Mouse (Mus musculus) induced T-regulatory cell, adult 2 months (primary cell): Measurements from ENCODE around the gene Tomm40.

ENCODE experiments used
- DNase-seq: peaks from one replicate; pipeline ENCODE4 v3.0.0-alpha.2; 2012; ENCODE audit warnings: low read depth

Tomm40 gene

DNA sequence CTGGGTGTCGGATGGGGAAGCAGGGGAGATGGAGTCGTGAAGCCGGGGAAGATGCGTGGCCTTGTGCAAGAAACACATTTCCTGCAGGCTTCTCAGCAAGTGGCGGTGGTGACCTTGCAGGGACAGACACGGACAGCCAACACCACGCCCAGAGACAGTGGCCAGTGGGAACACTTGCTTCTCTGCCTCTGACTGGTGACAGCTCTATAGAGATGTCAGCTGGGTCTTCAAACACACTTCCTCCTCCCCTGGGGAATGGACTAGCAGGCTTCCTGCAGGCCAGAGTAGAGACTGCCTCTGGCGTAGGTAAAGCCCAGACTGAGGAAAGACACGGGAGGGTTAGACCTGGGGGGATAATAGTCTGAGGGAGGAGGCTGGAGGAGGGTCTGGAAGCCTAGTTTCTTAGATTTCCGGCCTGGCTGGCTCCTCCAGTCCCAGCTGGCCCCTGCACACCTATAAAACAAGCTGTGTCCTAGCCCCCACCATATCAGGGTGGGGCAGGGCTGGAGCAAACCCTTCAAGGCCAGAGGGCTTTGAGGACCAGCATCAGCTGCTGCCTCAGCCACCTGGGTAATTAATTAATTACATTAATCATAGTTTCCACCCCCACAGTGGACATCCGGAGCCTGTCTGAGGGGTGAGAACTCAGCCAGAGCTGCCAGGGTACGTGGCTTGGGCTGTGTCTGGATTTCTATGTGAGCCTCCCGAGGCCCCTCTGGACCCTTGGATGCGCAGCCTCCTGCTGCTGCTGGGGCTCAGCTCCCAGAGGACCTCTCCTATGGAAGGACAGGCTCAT is 29.6 kb upstream of the Tomm40 start:
- no peak for DNase-seq

DNA sequence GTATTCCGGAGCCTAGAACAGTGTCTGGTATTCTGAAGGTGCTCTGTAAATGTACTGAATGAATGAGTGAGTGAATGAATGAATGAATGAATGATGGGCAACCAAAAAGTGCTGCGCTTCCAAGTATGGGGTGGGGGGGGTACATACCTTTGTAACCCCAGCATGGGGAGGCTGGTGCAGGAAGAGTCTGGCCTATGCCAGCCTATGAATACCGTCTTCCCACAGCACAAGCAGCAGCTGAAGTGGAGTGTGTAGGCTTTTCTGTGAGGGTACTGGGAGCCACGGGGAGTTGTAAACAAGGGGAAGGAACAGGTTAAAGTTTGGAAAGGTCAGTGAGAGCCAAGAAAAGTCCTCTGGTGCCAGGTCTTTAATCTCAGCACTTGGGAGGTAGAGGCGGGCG is 28.6 kb upstream of the Tomm40 start:
- DNase-seq, result no peak

DNA sequence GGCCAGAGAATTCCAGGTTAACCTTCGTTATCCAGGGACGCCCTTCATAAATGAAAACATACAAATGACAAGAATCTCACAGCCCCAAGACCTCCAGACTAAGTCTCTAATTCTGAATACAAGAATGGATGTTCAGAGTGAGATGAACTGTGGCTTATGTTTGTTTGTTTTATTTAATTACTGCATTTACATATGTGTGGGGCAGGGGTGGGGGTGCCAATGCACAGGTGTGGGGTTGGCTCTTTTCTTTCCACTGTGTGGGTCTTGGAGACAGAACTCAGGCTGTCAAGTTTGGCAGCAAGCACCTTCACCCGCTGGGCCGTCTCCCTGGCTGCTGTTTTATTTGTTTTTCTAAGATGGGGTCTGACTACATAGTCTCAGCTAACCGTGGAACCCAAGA is 27.2 kb upstream of the Tomm40 start:
- DNase-seq, result no peak

DNA sequence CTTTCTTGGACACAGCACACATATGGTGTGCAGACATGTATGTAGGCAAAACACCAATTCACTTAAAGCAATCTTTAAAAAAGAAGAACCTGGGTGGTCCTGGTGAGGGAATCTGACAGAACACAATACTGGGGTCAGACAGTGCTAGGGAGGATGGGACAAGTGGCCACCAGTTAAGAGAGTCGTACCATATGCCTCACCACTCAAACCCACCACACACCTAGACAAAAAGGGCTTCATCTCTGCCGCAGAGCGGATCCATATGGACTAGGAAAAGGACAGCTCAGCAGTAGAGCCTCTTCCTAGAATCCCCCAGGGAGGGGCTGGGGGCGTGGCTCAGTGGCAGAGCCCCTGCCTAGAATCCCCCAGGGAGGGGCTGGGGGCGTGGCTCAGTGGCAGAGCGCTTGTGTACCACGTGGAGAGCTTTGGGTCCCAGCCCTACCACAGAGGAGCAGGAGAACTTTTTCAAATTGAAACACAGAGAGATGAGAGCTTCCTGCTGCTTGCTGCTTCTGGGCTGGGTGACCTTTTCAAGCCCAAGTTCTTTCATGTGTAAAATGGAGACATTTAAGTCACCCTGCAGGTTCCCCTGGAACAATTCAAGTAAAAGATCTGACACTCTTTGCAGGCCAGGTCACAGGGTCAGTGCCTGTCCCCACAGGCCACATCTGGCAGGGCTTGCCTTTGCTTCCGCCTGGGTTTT is 26.2 kb upstream of the Tomm40 start:
- DNase-seq, result no peak

DNA sequence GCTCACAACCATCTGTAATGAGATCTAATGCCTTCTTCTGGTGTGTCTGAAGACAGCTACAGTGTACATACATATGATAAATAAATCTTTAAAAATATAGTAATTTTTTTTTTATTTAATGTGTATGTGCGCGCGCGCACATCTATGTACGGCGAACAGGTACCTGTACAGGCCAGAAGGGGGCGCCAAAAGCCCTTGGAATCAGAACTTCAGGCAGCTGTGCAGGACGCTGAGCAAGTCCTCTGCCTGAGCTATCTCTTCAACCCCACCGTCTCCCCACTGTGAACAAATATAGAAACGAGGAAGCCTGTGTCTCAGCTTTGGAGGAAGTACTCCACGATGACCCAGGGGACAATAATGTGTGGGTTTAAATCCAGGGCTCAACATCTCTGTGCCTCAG is 25.0 kb upstream of the Tomm40 start:
- DNase-seq, result peak; percentile 32

DNA sequence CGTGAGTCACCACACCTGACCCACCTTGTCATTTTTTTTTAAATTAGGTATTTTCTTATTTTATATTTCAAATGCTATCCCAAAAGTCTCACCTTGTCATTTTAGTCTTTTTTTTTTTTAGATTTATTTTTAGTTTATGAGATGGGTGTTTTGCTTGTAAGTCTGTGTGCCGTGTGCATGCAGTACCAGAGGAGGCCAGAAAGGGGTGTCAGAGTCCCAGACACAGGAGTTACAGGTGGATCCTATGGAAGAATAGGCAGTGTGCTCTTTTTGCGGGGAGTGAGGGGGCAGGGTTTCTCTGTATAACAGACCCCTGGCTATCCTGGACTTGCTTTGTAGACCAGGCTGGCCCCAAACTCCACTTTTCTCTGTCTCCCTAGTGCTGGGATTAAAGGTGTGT is 23.5 kb upstream of the Tomm40 start:
- DNase-seq, result no peak

DNA sequence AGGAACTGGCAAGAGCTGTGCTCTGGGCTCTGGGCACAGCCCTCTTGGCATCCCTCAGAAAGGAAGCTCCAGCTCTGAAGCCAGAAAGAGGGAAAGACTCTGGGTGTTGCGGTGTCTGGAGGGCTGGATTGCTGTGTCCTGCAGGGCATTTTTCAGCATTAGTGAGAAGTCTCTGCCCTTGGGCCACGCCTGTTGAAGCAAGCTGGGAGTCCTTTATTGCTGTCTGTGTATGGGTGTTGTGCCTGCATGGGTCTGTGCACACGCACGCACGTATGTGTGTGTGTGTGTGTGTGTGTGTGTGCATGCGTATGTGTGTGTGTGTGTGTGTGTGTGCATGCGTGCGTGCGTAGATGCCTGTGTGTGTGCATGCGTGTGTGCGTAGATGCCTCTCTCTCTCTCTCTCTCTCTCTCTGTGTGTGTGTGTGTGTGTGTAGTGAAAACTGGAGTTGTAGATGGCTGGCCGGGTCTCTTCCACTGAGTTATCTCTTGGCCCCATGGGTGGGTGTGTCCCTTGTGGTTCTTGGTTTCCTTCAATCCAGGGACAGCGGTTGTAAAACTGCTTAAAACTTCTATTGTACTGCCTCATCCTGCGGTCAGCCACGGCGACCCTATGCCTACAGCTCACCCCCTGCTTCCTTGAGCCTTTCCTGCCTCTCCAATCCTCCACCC is 21.3 kb upstream of the Tomm40 start:
- no peak for DNase-seq

DNA sequence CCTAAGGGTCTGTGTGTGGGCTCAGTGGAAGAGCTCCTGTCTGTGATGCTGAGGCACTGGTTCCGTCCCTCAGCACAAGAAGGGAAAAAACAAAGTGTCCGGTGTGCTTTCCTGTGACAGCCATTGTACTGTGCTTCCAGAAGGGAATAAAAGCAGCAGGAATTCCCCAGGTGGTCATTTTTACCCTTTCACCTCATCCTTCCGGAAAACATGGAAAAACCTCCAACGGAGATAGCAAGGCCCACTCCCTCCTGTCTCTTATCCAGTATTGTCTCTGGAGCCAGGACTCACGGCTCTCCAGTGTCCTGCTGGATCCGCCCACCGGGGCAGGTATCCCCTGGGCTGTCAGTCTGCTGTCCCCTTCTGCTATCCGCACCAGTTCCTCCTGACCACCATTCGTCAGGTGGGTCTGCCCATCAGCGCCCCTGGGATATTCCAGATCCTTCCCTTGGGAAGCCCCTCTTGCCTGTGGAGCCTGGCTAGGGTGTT is 19.0 kb upstream of the Tomm40 start:
- DNase-seq, result no peak

DNA sequence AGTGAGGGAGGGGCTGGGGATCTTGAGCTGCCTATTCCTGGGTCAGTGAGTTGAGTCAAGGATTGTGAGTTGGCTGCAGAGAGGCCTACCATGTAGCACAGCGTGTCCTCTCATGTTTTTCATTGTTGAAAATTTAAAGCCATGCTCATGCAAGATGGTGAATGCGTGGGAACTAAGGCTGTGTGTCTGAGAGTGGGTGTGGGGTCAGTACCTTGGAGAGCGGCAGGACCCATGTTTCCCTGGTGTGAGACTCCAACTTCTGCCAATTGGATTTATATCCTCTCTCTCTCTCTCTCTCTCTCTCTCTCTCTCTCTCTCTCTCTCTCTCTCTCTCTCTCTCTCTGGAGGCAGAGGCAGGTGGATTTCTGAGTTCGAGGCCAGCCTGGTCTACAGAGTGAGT is 11.3 kb upstream of the Tomm40 start:
- no peak for DNase-seq

DNA sequence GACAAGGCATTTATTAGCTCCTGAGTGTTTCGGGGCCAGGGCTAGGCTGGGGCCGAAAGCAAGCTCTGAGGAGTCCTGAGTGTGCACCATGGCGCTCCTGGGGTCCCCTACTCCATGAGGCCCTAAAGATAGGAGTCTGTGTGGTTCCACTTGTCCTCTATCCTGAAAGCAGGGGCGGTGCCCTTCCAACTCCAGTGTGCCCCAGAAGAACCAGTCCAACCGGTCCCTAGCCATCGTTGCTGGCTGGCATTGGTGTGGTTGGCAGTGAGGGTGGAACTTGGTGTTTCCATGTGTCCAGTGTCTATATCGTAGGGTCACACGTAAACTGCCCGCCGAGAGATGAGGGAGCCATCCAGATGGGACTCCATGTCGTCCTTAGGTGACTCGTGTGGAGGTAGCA is 8.9 kb upstream of the Tomm40 start:
- DNase-seq, result no peak

DNA sequence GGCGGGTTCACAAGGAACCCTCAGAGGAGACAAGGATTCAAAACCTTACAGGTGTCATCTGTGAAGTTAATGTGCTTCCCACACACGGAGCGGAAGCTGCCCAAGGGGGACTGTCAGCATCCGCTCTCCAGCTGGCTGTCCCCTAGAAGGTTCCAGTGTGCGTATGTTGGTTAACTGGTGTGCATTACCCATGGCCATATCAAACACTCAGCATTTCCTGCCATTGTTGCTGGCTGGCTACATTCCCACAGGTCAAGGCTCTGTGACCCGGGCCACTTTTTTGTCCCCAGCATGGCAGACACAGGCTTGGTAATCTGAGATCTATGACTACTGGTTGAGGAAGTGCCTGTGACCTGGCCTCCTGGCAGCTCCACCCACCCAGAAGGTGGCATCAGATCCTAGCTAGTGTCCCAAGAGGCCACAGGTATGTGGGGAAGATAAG is 7.5 kb upstream of the Tomm40 start:
- DNase-seq, result no peak

DNA sequence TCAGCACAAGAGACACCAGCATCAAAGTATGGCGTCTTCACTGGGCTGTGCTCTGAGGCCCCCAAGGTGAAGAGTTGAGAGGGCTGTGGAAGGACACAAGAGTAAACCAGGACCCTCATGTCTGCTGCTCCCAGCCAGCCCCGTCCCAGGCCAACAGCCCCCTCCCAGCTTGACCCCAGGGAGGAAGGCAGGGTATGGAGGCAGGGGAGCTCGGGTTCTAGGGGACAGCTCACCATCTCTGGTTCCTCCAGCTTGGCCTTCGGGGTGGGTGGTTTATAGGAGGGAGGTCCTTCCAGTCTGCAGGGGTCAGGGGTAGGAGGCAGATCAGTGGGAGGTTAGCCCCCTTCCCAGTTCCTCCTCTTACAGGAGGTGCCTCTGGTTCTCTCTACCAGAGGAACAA is 4.0 kb upstream of the Tomm40 start:
- DNase-seq, result no peak

DNA sequence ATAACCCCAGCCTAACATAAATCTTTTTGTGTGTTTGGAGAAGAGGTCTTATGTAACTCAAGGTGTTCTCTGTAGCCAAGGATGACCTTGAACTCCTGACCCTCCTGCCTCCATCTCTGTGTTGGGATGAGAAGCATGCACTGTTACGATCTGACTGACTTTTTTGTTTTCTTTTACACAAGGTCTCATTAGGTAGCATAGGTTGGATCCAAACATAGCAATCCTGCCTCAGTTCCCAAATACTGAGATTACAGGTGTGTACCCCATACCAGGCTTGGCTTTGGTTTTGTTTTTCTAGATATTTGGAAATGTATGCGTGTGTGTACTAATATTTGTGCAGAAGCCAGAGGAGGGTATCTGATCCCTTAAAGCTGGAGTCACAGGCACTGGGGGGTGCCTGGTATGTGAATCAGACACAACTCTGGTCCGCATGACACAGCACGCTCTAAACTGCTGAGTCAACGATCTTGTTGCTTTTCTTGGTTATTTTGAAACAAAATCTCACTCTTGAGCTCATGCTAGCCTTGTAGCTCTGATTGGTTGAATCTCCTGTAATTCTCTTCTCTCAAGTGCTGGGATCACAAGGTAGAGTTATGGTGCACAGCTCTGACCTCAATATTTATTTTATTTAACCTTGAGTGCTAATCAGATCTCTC is 3.2 kb upstream of the Tomm40 start:
- DNase-seq, result no peak

DNA sequence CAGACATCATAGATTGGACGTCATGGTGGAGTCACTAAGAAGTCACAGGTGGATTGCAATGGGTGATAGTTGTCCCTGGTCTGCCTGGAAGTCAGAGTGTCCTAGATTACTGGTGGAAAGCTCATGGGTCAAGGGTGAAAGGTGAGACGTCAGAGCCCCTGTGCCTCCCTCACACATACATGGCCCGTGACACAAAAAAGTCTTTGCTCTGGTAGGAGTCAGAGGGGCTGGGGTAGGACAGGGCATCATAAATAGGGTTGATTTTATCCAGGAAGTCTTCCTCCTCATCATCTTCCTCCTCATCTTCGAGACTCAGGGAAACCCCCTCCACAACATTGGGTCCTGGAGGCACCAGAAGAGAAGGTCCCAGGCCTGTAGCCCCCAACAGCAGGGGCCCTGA is 2.1 kb upstream of the Tomm40 start:
- no peak for DNase-seq

DNA sequence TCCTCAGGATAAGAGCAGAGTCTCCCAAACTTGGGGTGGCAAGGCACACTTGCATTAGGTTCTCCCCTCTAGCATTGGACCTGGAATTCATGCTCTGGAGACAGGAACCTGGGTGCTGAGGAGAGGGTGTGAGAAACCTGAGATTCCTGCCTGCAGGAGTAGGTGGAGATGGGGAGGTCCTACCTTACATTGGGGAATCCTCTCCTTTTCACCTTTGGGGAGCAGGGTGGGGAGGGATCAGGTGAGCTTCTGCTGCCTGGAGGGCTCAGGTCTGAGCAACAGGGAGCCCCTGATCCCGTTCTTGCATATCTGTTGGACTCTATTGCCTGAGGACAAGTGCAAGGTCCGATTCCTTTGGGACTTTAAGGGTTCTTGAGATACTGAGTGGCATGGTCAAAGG is 1.6 kb upstream of the Tomm40 start:
- no peak for DNase-seq

DNA sequence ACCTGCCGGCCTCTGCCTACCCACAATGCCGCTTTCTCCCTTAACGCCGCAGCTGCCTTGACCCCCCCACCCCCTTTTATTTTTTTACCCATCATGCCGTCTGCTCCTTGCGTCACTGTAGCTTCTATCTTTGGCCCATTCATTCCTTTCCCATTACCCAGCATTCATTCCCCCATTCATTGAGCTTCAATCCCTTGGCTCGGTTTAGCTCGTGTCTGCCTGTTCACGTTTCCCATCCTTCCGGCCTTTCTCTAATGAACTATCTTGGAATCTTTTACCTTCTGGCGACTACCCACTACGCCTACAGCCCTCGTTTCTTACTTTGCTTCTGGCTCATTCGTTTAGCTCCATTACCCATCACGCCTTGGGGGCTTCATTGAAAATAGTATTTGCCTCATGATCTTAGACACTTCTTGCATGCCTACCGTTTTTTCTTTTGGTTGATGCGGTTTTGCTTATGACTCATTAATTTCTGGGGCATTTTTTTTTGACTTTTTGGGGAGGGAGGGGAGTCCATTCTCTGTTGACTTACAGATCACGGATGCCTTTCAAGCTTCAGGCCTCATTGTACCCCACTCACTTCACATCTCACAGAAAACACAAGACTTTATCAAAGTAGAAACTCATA is 931 bp upstream of the Tomm40 start:
- DNase-seq, result no peak

DNA sequence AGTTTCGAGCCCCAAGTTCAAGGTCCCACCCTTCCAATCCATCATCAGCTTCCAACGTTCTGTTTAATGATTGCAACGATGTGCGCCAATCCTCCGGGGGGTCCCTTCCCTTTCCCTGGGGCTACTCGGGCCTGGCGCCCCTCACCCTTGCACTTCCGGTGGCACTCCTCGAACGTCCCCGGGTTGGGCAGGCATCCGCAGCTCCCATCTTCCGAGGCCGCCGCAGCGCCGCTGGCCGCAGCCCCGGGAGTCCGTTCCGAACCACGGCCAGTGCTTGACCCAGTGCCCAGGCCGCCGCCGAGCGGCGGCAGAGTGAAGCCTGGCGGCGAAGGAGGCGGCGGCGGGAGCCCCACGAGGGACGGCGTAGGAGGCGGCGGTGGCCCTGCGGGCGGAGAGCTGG is 402 bp downstream of the Tomm40 start:
- DNase-seq, result no peak

DNA sequence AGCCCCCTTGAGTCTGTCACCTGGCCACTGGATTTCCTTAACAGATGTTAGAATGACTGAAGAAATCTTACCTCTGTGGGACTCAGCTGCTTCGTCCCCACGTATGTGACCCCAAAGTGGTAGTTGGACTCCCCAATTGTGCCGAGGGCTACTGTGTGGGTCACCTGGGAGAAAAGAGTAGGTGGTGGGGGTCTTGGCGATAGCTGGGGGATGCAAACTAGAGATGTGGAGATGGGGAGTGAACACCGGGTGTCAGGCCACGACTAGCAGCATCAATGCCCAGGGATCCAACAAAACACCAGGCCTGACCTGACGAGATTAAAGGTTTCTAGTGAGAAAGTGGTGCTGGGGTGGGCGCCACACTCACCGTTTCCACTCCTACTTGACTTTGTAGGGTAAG is 1.6 kb downstream of the Tomm40 start:
- DNase-seq, result no peak

DNA sequence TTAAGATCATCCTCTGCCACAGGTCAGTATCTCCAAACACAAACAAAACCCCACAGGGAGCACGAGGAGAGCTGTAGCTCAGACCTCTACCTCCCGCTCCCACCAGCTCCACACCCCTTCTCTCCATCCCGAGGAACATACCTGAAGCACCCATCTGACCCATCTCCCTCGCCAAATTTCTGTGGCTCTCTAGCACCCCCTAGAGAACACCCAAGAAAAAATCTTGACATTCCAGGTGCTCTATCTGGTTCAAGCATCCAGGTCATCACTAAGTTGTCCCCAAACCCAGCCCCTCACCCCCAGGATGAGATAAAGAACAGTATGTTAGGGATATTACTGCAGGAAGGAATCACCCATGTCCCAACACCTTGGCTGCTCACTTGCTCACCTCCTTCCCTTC is 2.0 kb downstream of the Tomm40 start:
- peak; percentile 71 for DNase-seq

DNA sequence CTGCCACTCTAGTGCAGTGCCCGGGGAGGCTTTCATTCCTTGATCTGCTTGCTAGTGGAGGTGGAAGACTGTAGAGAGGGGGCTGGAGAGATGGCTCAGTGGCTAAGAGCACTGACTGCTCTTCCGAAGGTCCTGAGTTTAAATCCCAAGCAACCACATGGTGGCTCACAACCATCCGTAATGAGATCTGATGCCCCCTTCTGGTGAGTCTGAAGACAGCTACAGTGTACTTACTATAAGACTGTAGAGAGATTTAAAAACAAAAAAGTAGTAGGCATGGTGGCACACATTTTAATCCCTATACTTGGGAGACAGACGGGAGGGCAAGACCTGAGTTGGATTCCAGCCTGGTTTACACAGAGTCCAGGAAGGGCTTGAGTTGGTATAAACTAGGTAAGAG is 2.8 kb downstream of the Tomm40 start:
- DNase-seq, result peak; percentile 45

DNA sequence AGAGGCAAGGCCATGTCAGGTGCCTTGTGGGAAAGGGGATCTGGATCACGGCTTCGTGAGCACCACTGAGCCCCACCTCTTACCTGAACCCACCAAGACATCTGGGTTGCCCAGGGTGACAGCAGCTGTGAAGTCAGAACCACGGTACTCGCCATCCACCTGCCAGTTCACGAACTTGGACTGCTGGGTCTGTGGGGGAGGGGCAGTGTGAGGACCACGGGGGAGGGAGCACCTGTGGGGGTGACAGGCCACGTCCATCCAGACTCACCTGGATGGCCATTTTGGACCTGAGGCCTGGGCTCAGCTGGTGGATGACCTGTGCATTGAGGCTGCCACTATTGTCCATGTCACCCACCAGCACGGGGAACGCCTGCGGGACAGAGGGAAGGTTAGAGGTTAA is 4.6 kb downstream of the Tomm40 start:
- DNase-seq, result no peak

DNA sequence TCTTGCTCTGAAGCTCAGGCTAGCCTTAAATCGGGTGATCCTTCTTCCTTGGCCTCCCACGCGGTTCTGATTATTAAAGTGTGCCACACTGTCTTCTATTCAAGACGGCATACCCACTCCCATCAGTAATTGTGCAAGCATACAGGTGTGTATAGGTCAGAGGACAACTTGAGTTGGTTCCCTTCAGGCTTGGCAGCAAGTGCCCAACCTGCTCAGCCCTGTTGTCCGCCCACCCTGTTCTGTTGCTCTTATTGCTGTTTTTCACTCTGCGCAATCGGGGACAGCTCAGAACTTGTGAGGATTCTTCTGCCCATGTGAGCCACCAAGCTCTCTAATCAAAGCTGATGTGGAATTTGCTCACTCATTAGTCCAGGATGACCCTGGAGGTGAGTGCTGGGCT is 10.0 kb downstream of the Tomm40 start:
- no peak for DNase-seq
